Mouse (Mus musculus) megakaryocyte-erythroid progenitor cell, adult 5-6 weeks (primary cell): ENCODE data around the gene Neurl1a. TPM values are rescaled to one million over a fixed set of nuclear protein-coding genes. Genes with fewer than 3 reads are reported as not detected.

ENCODE experiments used
- ATAC-seq: replicated peaks from 2 replicates; pipeline ENCODE4 v1.8.0; 2016; ENCODE audit warnings: mild to moderate bottlenecking, inconsistent platforms; ENCODE audit not compliant: severe bottlenecking, poor library complexity, low FRiP score, low TSS enrichment
- total RNA-seq, 2 experiments: library from RNA; stranded (forward) in 1 of 2; stranded (reverse) in 1 of 2; fragments of 200-1000, 215-1000 nt in 1 of 2; fragments of >200 nt in 1 of 2; fragmentation: Nextera tagmentation in 1 of 2; gene quantifications; 2 replicates each; pipeline ENCODE4 v1.2.3; 2014 to 2017

The Neurl1a gene
- total RNA-seq, 2 experiments from 2014 or later = 0.04 TPM; not detected in 1

DNA sequence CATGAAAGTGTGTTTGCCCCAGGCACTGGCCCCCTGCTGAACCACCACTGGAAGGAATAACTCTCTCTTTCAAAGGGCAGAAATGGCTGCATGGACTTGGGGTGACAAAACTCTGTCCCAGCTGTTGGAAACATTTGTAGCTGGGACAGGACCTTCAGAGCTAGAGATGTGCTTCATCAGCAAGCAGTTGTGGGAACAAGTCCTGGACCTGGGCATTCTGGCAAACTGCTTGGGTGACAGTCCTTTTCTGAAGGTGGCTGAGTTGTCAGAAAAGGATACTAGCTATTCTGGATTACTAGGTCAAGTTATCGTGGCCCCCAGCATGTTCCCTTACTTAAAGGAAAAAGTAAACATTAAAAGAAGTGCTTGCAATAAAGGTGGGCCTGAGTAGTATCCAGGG is 27.5 kb downstream of the Neurl1a start:
- no peak for ATAC-seq

DNA sequence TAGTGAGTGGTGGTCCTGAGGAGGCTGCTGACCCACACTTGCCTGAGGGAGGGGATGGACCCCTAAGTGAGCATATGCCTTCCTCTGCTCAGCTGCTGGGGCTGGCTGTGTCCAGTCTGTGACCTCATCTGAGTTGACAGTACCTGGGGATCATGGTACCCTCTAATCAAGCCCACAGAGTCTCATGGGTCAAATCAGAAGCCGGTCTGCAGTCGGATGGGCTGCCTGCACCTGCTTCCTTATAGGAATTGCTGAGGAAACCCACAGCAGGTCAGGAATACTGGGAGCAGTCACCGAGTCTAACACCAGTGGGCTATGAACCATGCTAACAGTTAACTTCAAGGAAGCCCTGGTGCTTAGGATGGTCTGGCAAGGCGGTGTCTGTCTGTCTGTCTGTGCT is 31.8 kb downstream of the Neurl1a start:
- ATAC-seq = no peak

DNA sequence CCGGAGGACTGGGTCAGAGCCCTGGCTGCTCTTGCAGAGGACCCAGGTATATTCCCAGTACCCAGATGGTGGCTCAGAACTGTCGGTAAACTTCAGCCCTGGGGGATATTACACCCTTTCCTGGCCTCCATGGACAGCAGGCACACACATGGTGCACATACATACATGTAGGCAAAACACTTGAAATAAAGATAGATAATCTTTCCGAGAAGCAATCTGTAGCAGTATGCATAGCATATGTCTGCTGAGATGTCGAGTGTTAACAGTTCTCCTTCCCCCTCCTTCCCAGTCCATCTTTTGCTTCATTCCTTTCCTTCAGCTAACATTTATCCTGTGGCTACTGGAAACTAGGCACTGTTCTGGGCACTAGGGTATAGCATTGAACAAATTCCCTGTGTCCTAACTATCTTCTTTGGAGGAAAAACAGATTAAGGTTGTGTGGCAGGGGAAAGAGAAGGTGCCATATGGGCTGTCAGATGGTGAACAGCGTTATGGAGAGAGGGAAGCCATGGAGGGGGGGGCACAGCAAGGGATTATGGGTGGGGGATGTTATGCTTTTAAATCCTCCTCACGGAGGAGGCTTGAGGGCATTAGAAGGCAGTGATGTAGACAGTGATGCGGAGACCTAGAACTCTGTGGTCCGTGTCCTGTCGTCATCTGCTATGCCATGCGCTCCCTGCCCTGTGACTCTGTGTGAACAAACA is 33.1 kb downstream of the Neurl1a start:
- ATAC-seq = no peak

DNA sequence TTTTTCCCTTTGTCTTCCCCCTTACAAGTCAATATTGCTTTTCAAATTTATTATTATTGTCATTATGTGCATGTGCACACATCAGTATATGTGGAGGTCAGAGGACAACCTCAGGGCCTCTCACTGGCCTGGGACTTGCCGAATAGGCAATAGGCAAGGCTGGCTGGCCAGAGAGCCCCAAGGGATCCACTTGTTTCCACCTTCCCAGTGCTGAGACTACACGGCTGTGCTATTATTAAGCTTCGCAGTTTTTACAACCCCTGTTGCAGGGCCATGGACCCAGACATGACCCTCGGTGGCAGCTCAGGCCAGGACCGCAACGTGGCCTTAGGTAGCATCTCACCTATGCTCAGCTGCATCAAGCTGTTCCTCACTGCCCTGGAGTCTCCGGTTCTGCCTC is 33.8 kb downstream of the Neurl1a start:
- no peak for ATAC-seq

- no peak for ATAC-seq
Measured at GRCm38 (mm10) chr19:47213470-47213869, 34.9 kb downstream of the Neurl1a start.

DNA sequence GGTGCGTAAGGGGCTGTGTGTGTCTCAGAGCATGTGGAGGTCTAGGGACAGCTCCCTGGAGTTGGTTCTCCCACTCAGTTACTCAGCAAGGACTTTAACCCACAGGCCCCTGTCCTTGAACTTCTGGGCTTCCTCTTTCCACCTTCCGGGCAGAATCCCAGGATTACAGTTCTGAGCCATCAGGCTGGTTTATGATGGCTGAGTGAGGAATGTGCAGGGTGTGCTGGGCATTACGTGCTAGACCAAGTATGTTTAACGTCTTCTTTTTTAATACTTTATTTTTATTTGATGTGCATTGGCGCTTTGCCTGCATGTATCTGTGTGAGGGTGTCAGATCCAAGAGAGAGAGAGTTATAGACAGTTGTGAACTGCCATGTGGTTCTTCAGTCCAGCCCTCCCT is 38.1 kb downstream of the Neurl1a start:
- ATAC-seq = no peak

DNA sequence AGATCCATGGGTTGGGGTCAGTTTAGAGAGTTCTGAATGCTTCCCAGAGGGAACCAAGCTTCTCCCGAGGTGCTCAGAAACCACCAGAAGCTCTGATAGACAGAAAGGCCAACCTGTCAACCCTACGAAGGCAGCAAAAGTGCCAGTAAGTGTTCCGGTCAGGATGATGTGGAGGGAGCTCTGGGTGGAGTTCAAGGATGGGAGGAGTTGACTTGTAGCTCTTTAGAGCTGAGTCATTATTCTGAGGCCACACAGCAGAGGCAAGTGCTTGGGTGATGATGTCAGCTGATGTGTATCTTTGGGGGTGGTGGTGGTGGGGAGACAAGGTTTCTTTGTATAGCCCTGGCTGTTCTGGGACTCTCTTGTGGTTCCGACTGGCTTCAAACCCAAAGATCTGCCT is 41.0 kb downstream of the Neurl1a start:
- peak; percentile 30 for ATAC-seq

DNA sequence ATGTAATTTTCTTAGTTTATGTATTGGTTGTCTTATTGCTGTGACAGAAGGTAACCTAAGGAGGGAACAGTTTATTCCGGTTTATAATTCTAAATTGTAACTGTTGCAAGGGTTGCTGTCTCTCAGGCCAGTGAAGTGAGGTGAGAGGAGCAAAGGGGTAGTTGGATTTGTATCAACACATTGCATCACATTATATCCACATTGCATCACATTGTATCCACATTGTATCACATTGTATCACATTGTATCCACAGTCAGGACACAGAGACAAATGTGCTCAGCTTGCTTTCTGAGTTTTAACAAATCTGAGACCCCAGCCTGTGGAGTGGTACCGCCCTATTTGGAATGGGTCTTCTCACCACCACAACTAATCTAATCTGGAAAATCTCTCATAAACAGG is 41.6 kb downstream of the Neurl1a start:
- no peak for ATAC-seq

- ATAC-seq = no peak
Measured at GRCm38 (mm10) chr19:47221006-47221405, 42.4 kb downstream of the Neurl1a start.

DNA sequence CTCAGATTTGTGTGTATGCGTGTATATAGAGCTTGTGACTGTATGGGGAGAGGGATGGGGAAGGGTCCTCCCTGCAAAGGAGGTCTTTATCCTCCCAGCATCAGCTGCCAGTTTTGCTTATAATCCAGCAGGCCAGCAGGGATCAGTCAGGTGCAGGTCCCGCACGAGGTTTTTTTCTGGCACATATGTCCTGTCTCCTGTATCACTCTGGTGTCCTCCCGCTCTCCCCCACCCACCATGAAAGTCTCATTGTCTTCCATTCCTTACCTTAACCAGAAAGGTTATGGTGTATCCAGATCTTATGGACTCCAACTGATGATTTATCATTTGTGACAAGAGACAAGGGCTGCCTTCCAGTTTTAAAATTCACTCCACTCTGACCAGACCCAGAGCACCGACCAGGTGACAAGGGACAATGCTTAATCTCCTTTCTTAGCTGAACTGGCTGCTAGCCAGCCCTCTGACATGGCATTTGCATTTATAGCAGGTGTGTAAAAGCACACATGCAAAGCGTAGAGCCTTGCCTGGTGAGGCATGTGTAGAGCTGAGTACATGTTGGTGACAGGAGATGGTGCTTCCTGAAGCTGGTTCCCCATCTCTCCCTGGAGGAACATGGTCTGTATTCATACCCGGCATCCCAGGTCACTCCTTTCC is 43.0 kb downstream of the Neurl1a start:
- ATAC-seq = no peak

DNA sequence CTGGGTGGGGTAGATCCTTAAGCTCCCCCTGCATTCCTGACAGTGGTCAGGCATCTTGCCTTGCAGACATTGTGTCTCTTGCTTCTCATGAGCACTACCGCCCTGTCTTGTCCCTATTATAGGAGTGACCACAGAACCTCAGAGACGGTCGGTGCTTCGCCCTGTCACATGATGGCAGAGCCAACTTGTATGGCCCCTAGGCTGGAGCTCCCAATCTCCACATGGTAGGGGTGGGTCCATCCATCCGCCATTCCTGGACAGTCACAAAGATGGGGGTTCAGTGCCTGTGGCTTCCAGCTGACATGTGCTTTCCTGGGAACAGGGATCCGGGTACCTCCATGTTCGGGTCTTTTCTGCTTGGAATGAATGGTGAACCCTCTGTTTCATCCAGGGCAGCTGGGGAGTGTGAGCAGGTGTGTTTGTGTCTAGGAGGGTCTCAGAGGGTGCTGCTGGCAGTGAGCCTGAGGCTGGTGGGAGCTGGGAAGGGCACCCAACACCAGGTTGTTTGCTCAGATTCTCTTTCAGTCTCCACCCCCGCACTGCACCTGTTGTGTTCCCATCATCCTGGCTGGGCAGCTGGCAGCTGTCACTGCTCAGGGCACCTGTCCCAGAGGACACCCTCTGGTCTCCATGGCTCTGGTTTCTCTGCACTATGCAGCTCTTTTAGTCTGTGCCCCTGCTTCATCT is 43.7 kb downstream of the Neurl1a start:
- ATAC-seq = no peak

- ATAC-seq = no peak
Measured at GRCm38 (mm10) chr19:47222841-47223557, 44.4 kb downstream of the Neurl1a start.

DNA sequence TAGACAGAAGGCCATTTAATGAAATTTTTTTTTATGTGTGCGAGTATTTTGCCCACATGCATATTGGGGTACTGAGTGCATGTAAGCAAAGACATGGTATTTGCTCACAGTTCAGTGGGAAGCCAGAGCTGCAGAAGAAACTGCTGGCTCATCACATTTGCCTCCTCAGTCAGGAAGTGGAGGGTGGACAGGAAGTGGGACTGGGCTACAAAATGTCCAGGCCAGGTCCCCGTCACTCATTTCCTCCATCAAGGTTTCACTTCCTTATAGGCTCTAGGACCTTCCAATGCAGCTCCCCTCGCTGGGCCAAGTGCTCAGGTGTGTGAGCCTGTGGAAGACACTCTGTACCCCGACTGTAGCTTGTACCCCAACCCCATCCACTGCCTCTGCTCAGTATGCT is 46.1 kb downstream of the Neurl1a start:
- ATAC-seq = no peak

GRCm38 (mm10) chr19:47225791-47226190 is 47.2 kb downstream of the Neurl1a start:
- ATAC-seq = no peak

- no peak for ATAC-seq
Measured at GRCm38 (mm10) chr19:47228725-47229252, 50.2 kb downstream of the Neurl1a start.

DNA sequence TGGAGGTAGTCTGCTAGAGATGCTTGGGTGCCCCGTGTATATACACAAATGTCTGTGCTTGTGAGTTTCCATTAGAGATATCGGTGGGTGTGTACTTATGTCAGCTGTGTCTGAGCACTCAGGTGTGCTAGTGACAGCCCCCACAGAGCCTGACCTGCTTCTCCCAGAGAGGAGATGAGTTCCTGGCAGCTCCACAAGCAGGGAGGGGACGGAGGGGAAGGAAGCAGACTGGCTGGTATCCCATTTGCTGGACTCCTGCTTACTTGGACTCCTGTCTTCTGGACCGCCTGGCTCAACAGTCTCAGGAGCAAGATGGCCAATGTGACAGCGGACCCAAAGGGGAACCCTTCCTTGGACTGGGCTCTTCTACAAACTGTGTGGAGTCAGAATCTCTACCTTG is 50.8 kb downstream of the Neurl1a start:
- ATAC-seq = no peak

DNA sequence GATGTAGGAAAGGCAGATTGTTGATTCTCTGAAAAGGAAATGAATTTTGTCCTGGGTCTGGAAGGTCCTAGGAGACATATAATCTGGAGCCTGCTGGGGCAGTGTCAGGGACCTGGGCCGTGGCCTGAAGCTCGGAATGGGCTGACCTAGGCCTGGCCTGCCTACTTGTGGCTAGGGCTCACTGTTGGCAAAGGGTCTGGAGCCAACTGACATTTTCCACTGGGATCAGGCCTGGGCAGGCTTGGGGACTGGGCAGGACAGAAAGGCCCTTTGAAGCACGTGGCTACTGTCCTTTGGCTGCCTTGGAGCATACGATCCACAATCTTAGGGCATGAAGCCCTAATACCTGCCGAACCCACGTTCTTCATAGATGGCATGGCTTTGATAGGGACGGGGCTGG is 51.5 kb downstream of the Neurl1a start:
- ATAC-seq = no peak

DNA sequence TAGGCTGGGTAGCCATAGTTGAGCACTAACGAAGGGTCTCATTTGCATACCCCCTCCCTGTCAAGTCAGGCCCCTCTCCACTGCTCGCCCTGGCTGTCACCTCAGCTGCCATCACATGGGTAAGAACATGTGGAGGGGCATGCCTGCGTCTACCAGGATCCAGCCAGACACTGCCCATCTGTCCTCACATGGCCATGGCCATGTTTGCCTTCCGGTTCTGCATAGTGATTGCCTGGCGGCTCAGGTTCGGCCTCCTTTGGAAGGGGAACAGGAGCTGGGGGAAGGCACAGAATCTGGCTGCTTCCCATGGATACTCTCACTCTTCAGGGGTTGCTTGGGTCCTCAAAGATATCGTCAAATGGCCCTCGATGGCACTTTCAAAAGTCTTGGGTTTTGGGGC is 52.1 kb downstream of the Neurl1a start:
- no peak for ATAC-seq

DNA sequence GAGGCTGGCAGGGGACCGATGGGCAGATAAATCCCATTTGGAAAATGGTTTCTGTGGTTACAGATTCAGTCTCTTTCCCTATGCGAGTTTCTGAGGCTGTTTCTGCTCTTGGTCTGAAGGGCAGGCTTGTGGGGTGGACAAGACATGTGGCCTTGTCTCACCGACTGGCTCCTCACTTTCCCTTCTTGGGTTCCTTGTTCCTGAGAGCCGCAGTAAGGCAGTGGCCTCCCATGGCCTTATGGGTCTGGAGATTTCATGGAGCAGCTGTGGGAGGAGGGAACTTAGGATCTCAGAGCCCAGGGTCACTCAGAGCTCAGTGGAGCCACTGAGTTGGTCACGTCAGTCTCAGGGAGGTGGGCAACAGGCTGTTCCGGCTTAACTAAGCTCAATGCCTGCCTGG is 52.8 kb downstream of the Neurl1a start:
- ATAC-seq = no peak
